Comparison of ENCODE assay signal across 13 mouse cellular contexts in the genomic region with DNA sequence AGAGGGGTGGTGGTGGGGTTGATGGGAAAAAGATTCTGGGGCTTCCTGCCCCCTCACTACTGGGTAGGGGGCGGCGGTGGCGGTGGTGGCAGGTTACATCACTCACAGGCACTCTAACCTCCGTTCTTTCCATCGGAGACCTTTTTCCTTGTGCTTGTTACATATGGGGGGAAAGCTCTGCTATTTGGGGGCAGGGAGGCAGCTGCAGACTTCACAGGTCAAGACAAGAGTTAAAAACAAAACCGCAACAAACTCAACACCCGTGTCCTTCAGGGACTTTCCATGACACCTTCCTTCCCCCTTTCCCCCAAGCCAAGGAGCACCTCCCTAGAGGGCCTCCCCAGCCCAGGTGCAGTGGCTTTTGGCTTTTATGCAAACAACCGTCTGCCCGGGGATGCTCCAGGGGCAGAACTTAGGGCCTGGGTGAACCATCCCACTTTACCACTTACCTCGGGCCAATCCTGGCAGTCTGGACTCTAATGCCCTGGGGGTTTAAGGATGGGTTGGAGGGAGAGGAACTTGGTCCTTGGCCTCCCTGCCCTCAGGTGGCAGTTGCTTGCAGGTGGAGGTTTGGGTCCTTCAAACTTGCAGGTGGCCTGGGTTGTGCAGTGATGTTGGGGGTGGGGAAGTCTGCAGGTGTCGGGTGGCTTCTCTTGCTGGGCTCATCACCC. TPM values are rescaled to one million over a fixed set of nuclear protein-coding genes. Genes with fewer than 3 reads are reported as not detected.
DNase-seq lines count a peak whose midpoint lies in the region; ATAC-seq and TF ChIP-seq lines count a peak whose summit lies in the region.
"Had no signal": no experiment of that assay in that cellular context is flagged by ENCODE, and none has a peak within 500 bp of the region (broad histone marks: within the 10 kb centered on the region; RNA-seq: fewer than 3 reads in every experiment).

No protein-coding gene starts in this region.

- no peak for TF ChIP-seq CTCF in liver, postnatal 0 days (IDR thresholded peaks at IDR 0.05; ENCODE audit: low read depth)

- DNase-seq in liver, postnatal 0 days: peak; percentile 54
- peak; percentile 34 to 53 for DNase-seq in spleen, postnatal 14 days (ENCODE audit: low spot score in 2 of 2)
- DNase-seq in layer of hippocampus, adult 9-10 months (ENCODE audit: low spot score): no peak
- DNase-seq: lung, postnatal 10 days; right cerebral cortex, postnatal 25 days had no signal

- ATAC-seq in liver, postnatal 0 days: 0 out of 2 replicates have a peak, but pooled peaks have one; percentile 2
- no peak for ATAC-seq in liver, embryonic 12.5 days
- no peak for ATAC-seq in limb, embryonic 12.5 days (ENCODE audit: insufficient number of reproducible peaks, insufficient read depth, low FRiP score, low TSS enrichment, low read depth)
- ATAC-seq in hindbrain, embryonic 16.5 days: no peak
- no peak for ATAC-seq in hindbrain, embryonic 12.5 days (ENCODE audit: low FRiP score)
- ATAC-seq: midbrain, embryonic 16.5 days had no signal

- H3K4me2 ChIP-seq in liver, postnatal 0 days (ENCODE audit: low read depth, low read length): peak overlapping the region; percentile 92
- H3K4me2 ChIP-seq in liver, embryonic 12.5 days: no peak overlapping the region
- 0 out of 2 replicates have a peak overlapping the region, but pooled peaks have one; percentile 83 for H3K4me2 ChIP-seq in limb, embryonic 12.5 days
- H3K4me2 ChIP-seq in hindbrain, embryonic 16.5 days (ENCODE audit: low read length): no peak overlapping the region
- no peak overlapping the region for H3K4me2 ChIP-seq in hindbrain, embryonic 12.5 days (replicated peaks)

- TF ChIP-seq EP300 in liver, postnatal 0 days (IDR thresholded peaks at IDR 0.05; ENCODE audit: low read depth): peak; percentile 36

- peaks cover 19% of the 10 kb centered on the region for H3K27me3 ChIP-seq in liver, postnatal 0 days (ENCODE audit: insufficient read depth, low read length)
- H3K27me3 ChIP-seq in liver, embryonic 12.5 days (replicated peaks): peaks cover 68% of the 10 kb centered on the region
- peaks cover 44% of the 10 kb centered on the region for H3K27me3 ChIP-seq in limb, embryonic 12.5 days
- H3K27me3 ChIP-seq in hindbrain, embryonic 16.5 days (replicated peaks; ENCODE audit: control insufficient read depth, insufficient read depth, low read length): peaks cover 9% of the 10 kb centered on the region; the same call in 1 of the 2 replicates
- H3K27me3 ChIP-seq in hindbrain, embryonic 12.5 days: peaks cover 44% of the 10 kb centered on the region

- H3K36me3 ChIP-seq in liver, postnatal 0 days (replicated peaks; ENCODE audit: insufficient read depth, low read length): peaks cover 11% of the 10 kb centered on the region
- 0 out of 2 replicates have a peak, but pooled peaks cover 12% of the 10 kb centered on the region for H3K36me3 ChIP-seq in liver, embryonic 12.5 days
- H3K36me3 ChIP-seq in limb, embryonic 12.5 days: no peaks in the 10 kb centered on the region
- no peaks in the 10 kb centered on the region for H3K36me3 ChIP-seq in hindbrain, embryonic 16.5 days (ENCODE audit: control insufficient read depth, insufficient read depth, low read length)
- H3K36me3 ChIP-seq in hindbrain, embryonic 12.5 days: no peaks in the 10 kb centered on the region
- H3K36me3 ChIP-seq: forebrain, embryonic 15.5 days had no signal

- H3K27ac ChIP-seq in liver, postnatal 0 days (ENCODE audit: low read depth): peak overlapping the region; percentile 69
- H3K27ac ChIP-seq in liver, embryonic 12.5 days: no peak overlapping the region
- no peak overlapping the region for H3K27ac ChIP-seq in limb, embryonic 12.5 days
- no peak overlapping the region for H3K27ac ChIP-seq in hindbrain, embryonic 16.5 days (ENCODE audit: low read depth, low read length)
- no peak overlapping the region for H3K27ac ChIP-seq in hindbrain, embryonic 12.5 days
- H3K27ac ChIP-seq: forebrain, embryonic 15.5 days; hindbrain, embryonic 10.5 days; kidney, postnatal 0 days had no signal

- H3K9ac ChIP-seq in liver, postnatal 0 days (replicated peaks): no peak overlapping the region
- H3K9ac ChIP-seq in liver, embryonic 12.5 days: no peak overlapping the region
- H3K9ac ChIP-seq in limb, embryonic 12.5 days (replicated peaks): no peak overlapping the region
- no peak overlapping the region for H3K9ac ChIP-seq in hindbrain, embryonic 16.5 days (ENCODE audit: low read depth, low read length)
- no peak overlapping the region for H3K9ac ChIP-seq in hindbrain, embryonic 12.5 days
- H3K9ac ChIP-seq: forebrain, embryonic 15.5 days had no signal

- 18% methylated on average over 11 of the region's 11 CpGs for WGBS in liver, postnatal 0 days (ENCODE audit: insufficient replicate concordance)
- WGBS in liver, embryonic 12.5 days (ENCODE audit: insufficient replicate concordance): 12% methylated on average over 11 of the region's 11 CpGs
- 12% methylated on average over 11 of the region's 11 CpGs for WGBS in limb, embryonic 12.5 days
- 18% methylated on average over 11 of the region's 11 CpGs for WGBS in hindbrain, embryonic 16.5 days
- WGBS in hindbrain, embryonic 12.5 days: 19% methylated on average over 11 of the region's 11 CpGs

- no peak overlapping the region for H3K4me3 ChIP-seq in liver, postnatal 0 days (ENCODE audit: low read depth, low read length)
- no peak overlapping the region for H3K4me3 ChIP-seq in liver, embryonic 12.5 days
- H3K4me3 ChIP-seq in limb, embryonic 12.5 days (replicated peaks): 0 out of 2 replicates have a peak overlapping the region, but pooled peaks have one; percentile 61
- no peak overlapping the region for H3K4me3 ChIP-seq in hindbrain, embryonic 16.5 days (ENCODE audit: low read length)
- H3K4me3 ChIP-seq in hindbrain, embryonic 12.5 days: no peak overlapping the region
- H3K4me3 ChIP-seq: forebrain, embryonic 15.5 days; hindbrain, embryonic 10.5 days had no signal

- H3K4me1 ChIP-seq in liver, postnatal 0 days (ENCODE audit: insufficient read depth): peaks cover 10% of the 10 kb centered on the region
- peaks cover 16% of the 10 kb centered on the region for H3K4me1 ChIP-seq in liver, embryonic 12.5 days
- peaks cover 18% of the 10 kb centered on the region for H3K4me1 ChIP-seq in limb, embryonic 12.5 days (replicated peaks)
- H3K4me1 ChIP-seq in hindbrain, embryonic 16.5 days (ENCODE audit: control insufficient read depth, insufficient read depth, low read depth, low read length): peaks cover 4% of the 10 kb centered on the region; the same call in 1 of the 2 replicates
- peaks cover 7% of the 10 kb centered on the region for H3K4me1 ChIP-seq in hindbrain, embryonic 12.5 days

- H3K9me3 ChIP-seq in liver, postnatal 0 days (ENCODE audit: low read length): no peaks in the 10 kb centered on the region
- H3K9me3 ChIP-seq in liver, embryonic 12.5 days (replicated peaks): no peaks in the 10 kb centered on the region
- H3K9me3 ChIP-seq in limb, embryonic 12.5 days: no peaks in the 10 kb centered on the region
- H3K9me3 ChIP-seq in hindbrain, embryonic 16.5 days (ENCODE audit: control insufficient read depth, low read length): no peaks in the 10 kb centered on the region
- H3K9me3 ChIP-seq in hindbrain, embryonic 12.5 days (replicated peaks): no peaks in the 10 kb centered on the region
- H3K9me3 ChIP-seq: forebrain, embryonic 15.5 days; hindbrain, embryonic 10.5 days had no signal

RNA-seq across cellular contexts. Expression of a gene that starts 13.0 kb away (rescaled TPM):
- 31.4 and 37.2 TPM in 2 replicates for polyA plus RNA-seq in liver, postnatal 0 days (2015; fragmentation: Nextera tagmentation; extraction: Ambion mirVana)
- 20.1 and 22.0 TPM in 2 replicates for polyA plus RNA-seq in liver, embryonic 12.5 days (2016; fragmentation: Nextera tagmentation; extraction: Ambion mirVana)
- polyA plus RNA-seq in limb, embryonic 12.5 days (2016; fragmentation: Nextera tagmentation; extraction: Ambion mirVana): 5.1 and 5.4 TPM in 2 replicates
- polyA plus RNA-seq in hindbrain, embryonic 16.5 days (2015; fragmentation: Nextera tagmentation; extraction: Ambion mirVana): 1.3 and 2.5 TPM in 2 replicates
- 2.0 and 4.4 TPM in 2 replicates for polyA plus RNA-seq in hindbrain, embryonic 12.5 days (2016; fragmentation: Nextera tagmentation; extraction: Ambion mirVana)

RNA-seq across cellular contexts. Expression of a gene that starts 20.4 kb away (rescaled TPM):
- 83.8 and 89.4 TPM in 2 replicates for polyA plus RNA-seq in liver, postnatal 0 days (2015; fragmentation: Nextera tagmentation; extraction: Ambion mirVana)
- polyA plus RNA-seq in liver, embryonic 12.5 days (2016; fragmentation: Nextera tagmentation; extraction: Ambion mirVana): 64.8 and 67.4 TPM in 2 replicates
- 74.4 and 79.8 TPM in 2 replicates for polyA plus RNA-seq in limb, embryonic 12.5 days (2016; fragmentation: Nextera tagmentation; extraction: Ambion mirVana)
- 250 and 276 TPM in 2 replicates for polyA plus RNA-seq in hindbrain, embryonic 16.5 days (2015; fragmentation: Nextera tagmentation; extraction: Ambion mirVana)
- polyA plus RNA-seq in hindbrain, embryonic 12.5 days (2016; fragmentation: Nextera tagmentation; extraction: Ambion mirVana): 158 and 159 TPM in 2 replicates

RNA-seq across cellular contexts. Expression of a gene that starts 46.9 kb away (rescaled TPM):
- 1.0 and 1.2 TPM in 2 replicates for polyA plus RNA-seq in liver, postnatal 0 days (2015; fragmentation: Nextera tagmentation; extraction: Ambion mirVana)
- polyA plus RNA-seq in liver, embryonic 12.5 days (2016; fragmentation: Nextera tagmentation; extraction: Ambion mirVana): 5.5 and 5.6 TPM in 2 replicates
- 40.8 and 45.7 TPM in 2 replicates for polyA plus RNA-seq in limb, embryonic 12.5 days (2016; fragmentation: Nextera tagmentation; extraction: Ambion mirVana)
- 6.6 and 10.0 TPM in 2 replicates for polyA plus RNA-seq in hindbrain, embryonic 16.5 days (2015; fragmentation: Nextera tagmentation; extraction: Ambion mirVana)
- polyA plus RNA-seq in hindbrain, embryonic 12.5 days (2016; fragmentation: Nextera tagmentation; extraction: Ambion mirVana): 25.9 and 26.9 TPM in 2 replicates

RNA-seq across cellular contexts. Expression of a gene that starts 58.9 kb away (rescaled TPM):
- 2.5 and 3.0 TPM in 2 replicates for polyA plus RNA-seq in liver, postnatal 0 days (2015; fragmentation: Nextera tagmentation; extraction: Ambion mirVana)
- polyA plus RNA-seq in liver, embryonic 12.5 days (2016; fragmentation: Nextera tagmentation; extraction: Ambion mirVana): 3.5 and 3.8 TPM in 2 replicates
- polyA plus RNA-seq in limb, embryonic 12.5 days (2016; fragmentation: Nextera tagmentation; extraction: Ambion mirVana): 7.9 and 9.7 TPM in 2 replicates
- 8.2 and 9.3 TPM in 2 replicates for polyA plus RNA-seq in hindbrain, embryonic 16.5 days (2015; fragmentation: Nextera tagmentation; extraction: Ambion mirVana)
- polyA plus RNA-seq in hindbrain, embryonic 12.5 days (2016; fragmentation: Nextera tagmentation; extraction: Ambion mirVana): 9.1 and 10.2 TPM in 2 replicates

Comparison
In these comparisons a context has a peak if more than half of its experiments do, and no peak if none do; other contexts are left out.
1. H3K4me2 ChIP-seq: peak in liver, postnatal 0 days (single experiment) and limb, embryonic 12.5 days (single experiment); none in liver, embryonic 12.5 days (single experiment), hindbrain, embryonic 16.5 days (single experiment) and hindbrain, embryonic 12.5 days (single experiment).